Mouse (Mus musculus) megakaryocyte, embryonic 14.5 days (primary cell): ENCODE measurements around the gene Hectd2.

Source experiments
- FLI1 ChIP-seq: IDR thresholded peaks from 2 replicates; pipeline ENCODE4 v1.6.1; 2012; ENCODE audit warnings: low read length, inconsistent platforms, mixed read lengths
- GATA1 ChIP-seq: IDR thresholded peaks from 3 replicates; pipeline ENCODE4 v1.6.1; 2012; ENCODE audit warnings: mixed read lengths, low read length, inconsistent platforms, borderline replicate concordance

- TF ChIP-seq GATA1 = no peak
- TF ChIP-seq FLI1 = no peak
Observed at GRCm38 (mm10) chr19:36637223-36637622, 82.8 kb downstream of the Hectd2 start.
